Mouse (Mus musculus) thymus, adult 2 months (tissue): ENCODE results near the gene Olfr1390. TPM values are rescaled to one million over a fixed set of nuclear protein-coding genes. Genes with fewer than 3 reads are reported as not detected.
"Not testable (repeated sequence)": the region's sequence is repeated elsewhere in the genome, so short reads cannot be mapped to it uniquely, and the experiment has no call there.

ENCODE experiments used
- DNase-seq: peaks from one replicate; pipeline ENCODE4 v3.0.0; 2021
- H3K27ac ChIP-seq: fragments of 200-500 bp; 2 replicates; pipeline ENCODE4 v1.5.1; 2012; ENCODE audit warnings: low read length, control low read depth; ENCODE audit not compliant: control insufficient read depth, insufficient read depth
- H3K27me3 ChIP-seq: fragments of 200-500 bp; 2 replicates; pipeline ENCODE4 v1.6.1; 2012; ENCODE audit warnings: mild to moderate bottlenecking, low read length, moderate library complexity, mixed read lengths; ENCODE audit not compliant: control insufficient read depth, insufficient read depth
- H3K36me3 ChIP-seq: fragments of 200-500 bp; 2 replicates; pipeline ENCODE4 v1.6.1; 2012; ENCODE audit warnings: mild to moderate bottlenecking, low read length, moderate library complexity; ENCODE audit not compliant: control insufficient read depth, insufficient read depth
- H3K4me1 ChIP-seq: fragments of 200-500 bp; replicated peaks from 2 replicates; pipeline ENCODE4 v1.6.1; 2012; ENCODE audit warnings: low read length; ENCODE audit not compliant: control insufficient read depth, insufficient read depth
- H3K4me3 ChIP-seq: fragments of 200-500 bp; 2 replicates; pipeline ENCODE4 v1.5.1; 2012; ENCODE audit warnings: mild to moderate bottlenecking, low read length, control low read depth, moderate library complexity; ENCODE audit not compliant: control insufficient read depth, insufficient read depth
- CTCF ChIP-seq: fragments of 200-500 bp; IDR thresholded peaks from 2 replicates; pipeline ENCODE4 v1.5.1; 2012; ENCODE audit warnings: mild to moderate bottlenecking, control low read depth, low read length, moderate library complexity, borderline replicate concordance; ENCODE audit not compliant: control insufficient read depth, poor library complexity, insufficient read depth; ENCODE audit errors: extremely low read depth
- POLR2A ChIP-seq: fragments of 200-500 bp; IDR thresholded peaks from 2 replicates; pipeline ENCODE4 v1.6.1; 2012; ENCODE audit warnings: mild to moderate bottlenecking, low read length, control low read depth, moderate library complexity; ENCODE audit not compliant: control insufficient read depth, poor library complexity, insufficient read depth; ENCODE audit errors: extremely low read depth
- WGBS: fragments of 180-500 bp; shearing (Covaris S2); methylation state at CpG from one replicate; pipeline ENCODE4 v1.1.7; 2018; 5-methylcytosine and 5-hydroxymethylcytosine counted together
- polyA plus RNA-seq: library from polyadenylated mRNA; depleted of rRNA; stranded (reverse); fragments of >200 nt; gene quantifications from 2 replicates; pipeline ENCODE4 v1.2.3, GENCODE M21; 2012; rRNA removed

Olfr1390 gene
- polyA plus RNA-seq: not detected in 2 replicates

DNA sequence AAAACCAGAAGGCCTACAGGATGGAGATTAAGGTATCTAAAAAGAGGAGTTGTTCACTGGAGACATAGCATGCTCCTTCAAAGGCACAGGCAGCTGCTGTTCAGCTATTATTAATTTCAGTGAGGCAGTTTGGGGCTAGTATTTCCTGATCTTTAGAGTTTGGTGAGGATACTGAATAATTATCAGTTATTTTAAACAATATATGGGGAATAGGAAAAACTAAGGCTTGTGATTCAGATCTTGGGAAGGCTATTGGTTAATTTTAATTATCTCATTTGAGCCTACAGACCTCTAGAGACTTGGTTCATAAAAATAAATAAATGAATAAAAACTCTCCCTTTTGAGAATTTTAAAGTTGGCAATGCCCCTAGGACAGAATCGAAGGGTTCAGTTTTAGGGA, at the start of gene Olfr1390:
Gene Olfr1390, plus strand, starts transcription at position 301 of the 400 bp plus-strand sequence.
- Histone ChIP-seq H3K27ac (no peak within 1 kb of the TSS), H3K4me3 (no peak within 1 kb of the TSS), H3K4me1 (no peaks in the 10 kb centered on the region), H3K36me3 (no peaks in the 10 kb centered on the region), H3K27me3 (no peaks in the 10 kb centered on the region)
- no peak for DNase-seq
- WGBS: 88% methylated on average over 1 of the region's 1 CpGs
- TF ChIP-seq POLR2A (no peak), CTCF (no peak)

DNA sequence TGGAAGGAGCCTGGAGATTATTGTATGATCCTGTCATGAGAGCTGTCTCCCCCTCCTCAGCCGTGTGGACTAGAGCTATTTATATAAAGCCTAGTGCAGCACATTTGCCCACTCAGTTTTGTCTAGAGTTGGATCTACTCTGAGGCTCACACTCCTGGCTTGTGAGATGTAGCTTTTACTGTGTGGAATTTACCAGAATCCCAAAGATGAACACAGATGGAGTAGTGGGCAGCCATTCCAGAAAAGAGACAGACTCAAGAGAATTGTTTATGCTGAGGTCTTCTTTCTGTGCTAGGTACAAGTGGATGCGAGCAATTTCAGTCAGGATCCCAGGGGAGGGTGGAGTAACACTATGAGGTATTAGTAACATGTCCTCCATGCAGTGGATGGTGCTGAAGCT, 47.7 kb upstream of the Olfr1390 start:
- H3K27ac ChIP-seq: no peak overlapping the region
- WGBS: 89% methylated on average over 2 of the region's 2 CpGs
- H3K4me1 ChIP-seq: no peaks in the 10 kb centered on the region
- no peaks in the 10 kb centered on the region for H3K27me3 ChIP-seq
- no peak for DNase-seq
- TF ChIP-seq CTCF (no peak), POLR2A (no peak)
- H3K4me3 ChIP-seq: no peak overlapping the region
- no peaks in the 10 kb centered on the region for H3K36me3 ChIP-seq

DNA sequence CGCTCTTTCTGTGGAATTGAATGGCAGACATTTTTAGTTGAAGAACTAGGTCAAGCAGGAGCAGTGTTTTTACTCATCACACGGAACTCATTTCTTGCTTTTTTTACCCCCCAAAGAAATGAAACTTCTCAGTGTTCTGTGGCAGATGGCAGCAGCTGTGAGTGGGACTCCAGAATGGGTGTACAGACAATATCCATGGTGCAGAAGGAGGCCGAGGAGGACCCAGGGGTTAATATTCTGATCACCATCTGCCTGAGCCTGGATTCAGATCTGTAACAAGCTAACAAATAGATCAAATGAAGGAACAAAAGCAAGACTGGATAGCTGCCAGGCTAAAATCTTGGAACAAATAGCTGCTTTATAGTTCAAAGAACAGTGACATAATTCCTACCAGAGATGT, 42.2 kb upstream of the Olfr1390 start:
- Histone ChIP-seq H3K27ac (no peak overlapping the region), H3K4me1 (no peaks in the 10 kb centered on the region), H3K27me3 (no peaks in the 10 kb centered on the region), H3K36me3 (no peaks in the 10 kb centered on the region), H3K4me3 (no peak overlapping the region)
- TF ChIP-seq POLR2A (no peak), CTCF (no peak)
- DNase-seq: no peak
- WGBS: 92% methylated on average over 3 of the region's 3 CpGs

DNA sequence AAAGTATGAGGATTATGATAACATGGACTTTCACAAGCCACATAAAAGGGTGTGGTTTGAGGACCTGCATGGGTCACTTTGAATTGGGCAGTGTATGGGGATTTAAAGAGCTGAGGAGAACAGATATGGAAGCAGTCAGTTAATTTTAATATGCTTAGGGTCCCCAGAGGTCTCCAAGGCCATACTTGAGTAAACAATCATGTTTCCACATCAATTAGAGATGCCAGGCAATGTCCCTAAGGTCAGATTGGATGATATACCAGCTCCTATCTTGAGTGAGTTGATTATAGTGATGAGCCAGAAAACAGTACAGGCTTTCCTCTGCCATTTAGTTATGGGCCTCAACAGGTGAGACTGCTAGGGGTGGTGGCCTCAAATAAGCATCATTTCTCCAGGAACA, 30.5 kb upstream of the Olfr1390 start, which contains the start of gene Olfr10:
Gene Olfr10, plus strand, starts transcription at position 301 of the 400 bp plus-strand sequence.
- Histone ChIP-seq H3K4me3 (no peak within 1 kb of the TSS), H3K27ac (no peak within 1 kb of the TSS), H3K36me3 (no peaks in the 10 kb centered on the region), H3K4me1 (no peaks in the 10 kb centered on the region), H3K27me3 (no peaks in the 10 kb centered on the region)
- DNase-seq: no peak
- TF ChIP-seq POLR2A (no peak), CTCF (no peak)

DNA sequence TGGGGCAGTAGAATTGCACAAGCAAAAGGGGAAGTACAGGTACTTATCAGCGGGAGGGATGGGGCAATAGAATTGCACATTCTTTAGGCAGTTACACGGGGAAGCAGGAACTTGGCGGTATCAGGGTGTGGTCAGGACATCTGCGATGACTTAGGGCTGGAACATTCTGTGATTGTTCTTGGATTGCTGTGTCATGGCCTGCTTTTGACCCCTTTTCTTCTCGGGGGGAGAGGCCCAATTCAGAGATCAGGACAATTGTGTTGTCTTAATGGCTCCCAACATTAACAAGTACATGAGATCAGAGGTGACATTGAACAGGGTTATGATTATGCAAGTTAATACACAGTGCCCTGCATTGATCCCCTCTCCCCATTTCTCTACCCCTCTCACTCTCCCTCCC, 26.4 kb upstream of the Olfr1390 start:
- WGBS: 72% methylated on average over 5 of the region's 5 CpGs
- H3K36me3 ChIP-seq, DNase-seq, H3K27me3 ChIP-seq, H3K4me3 ChIP-seq, H3K27ac ChIP-seq, H3K4me1 ChIP-seq: not testable (repeated sequence)

DNA sequence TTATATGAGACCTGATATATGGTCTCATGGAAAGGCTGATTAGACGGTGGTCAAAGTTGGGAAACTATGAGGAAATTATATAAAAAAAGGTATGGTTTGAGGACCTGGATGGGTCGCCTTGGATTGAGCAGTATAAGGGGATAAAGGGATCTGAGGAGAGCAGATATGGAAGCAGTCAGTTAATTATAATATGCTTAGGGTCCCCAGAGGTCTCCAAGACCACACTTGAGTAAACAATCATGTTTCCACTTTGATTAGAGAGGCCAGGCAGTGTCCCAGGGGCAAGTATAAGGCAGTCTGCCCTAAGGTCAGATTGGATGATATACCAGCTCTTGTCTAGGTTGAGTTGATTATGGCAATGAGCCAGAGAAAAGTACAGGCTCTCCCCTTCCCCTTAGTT, 12.5 kb upstream of the Olfr1390 start, which contains the start of gene Olfr1391:
Gene Olfr1391, plus strand, starts transcription at position 301 of the 400 bp plus-strand sequence.
- 84% methylated on average over 2 of the region's 2 CpGs for WGBS
- no peak for TF ChIP-seq CTCF
- no peak for TF ChIP-seq POLR2A
- Histone ChIP-seq H3K4me3 (no peak within 1 kb of the TSS), H3K4me1 (no peaks in the 10 kb centered on the region), H3K27me3 (no peaks in the 10 kb centered on the region), H3K27ac (no peak within 1 kb of the TSS), H3K36me3 (no peaks in the 10 kb centered on the region)
- DNase-seq: no peak

DNA sequence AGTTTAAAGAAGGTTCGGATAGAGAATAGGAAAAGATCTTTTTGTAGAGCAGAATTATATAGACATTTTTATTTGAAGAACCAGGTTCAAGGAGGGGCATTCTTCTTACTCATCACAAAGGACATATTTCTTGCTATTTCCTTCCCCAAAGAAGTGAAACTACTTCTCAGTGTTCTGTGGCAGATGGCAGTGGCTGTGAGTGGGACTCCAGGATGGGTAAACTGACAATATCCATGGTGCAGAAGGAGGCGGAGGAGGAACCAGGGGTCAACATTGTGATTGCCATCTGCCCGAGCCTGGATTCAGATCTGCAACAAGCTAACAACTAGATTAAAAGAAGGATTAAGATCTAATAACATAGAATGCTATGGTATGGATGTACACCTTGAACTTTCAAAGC, 8.3 kb upstream of the Olfr1390 start:
- no peaks in the 10 kb centered on the region for H3K36me3 ChIP-seq
- no peak overlapping the region for H3K27ac ChIP-seq
- no peaks in the 10 kb centered on the region for H3K4me1 ChIP-seq
- H3K4me3 ChIP-seq: no peak overlapping the region
- WGBS: 90% methylated on average over 3 of the region's 3 CpGs
- no peaks in the 10 kb centered on the region for H3K27me3 ChIP-seq
- TF ChIP-seq POLR2A: no peak
- TF ChIP-seq CTCF: no peak
- DNase-seq: no peak

DNA sequence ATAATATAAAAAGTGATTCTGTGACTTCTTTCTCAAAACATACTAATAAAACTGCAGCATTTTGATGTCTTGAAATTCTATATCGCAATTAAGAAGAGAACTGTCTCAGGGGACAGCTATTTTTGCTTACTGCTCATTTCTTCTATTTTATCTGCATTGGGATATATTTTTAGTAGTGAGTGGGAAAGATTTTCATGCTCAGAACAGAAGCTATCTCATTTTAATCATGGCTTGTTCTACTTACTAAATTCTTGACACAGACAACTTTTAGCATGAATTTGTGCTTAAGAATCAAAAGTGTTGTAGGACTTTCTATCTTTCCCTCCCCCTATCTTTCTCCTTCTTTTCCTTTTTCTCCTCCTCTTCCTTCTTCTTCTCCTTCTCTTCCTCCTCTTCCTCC, 5.3 kb upstream of the Olfr1390 start:
- no peak for DNase-seq
- whole genome bisulfite sequencing: 83% methylated on average over 1 of the region's 1 CpGs
- TF ChIP-seq CTCF: no peak

More for the DNA sequence above, 5.3 kb upstream of the Olfr1390 start:
- H3K4me3 ChIP-seq: no peak overlapping the region
- H3K27me3 ChIP-seq: no peaks in the 10 kb centered on the region
- H3K27ac ChIP-seq: no peak overlapping the region
- no peaks in the 10 kb centered on the region for H3K36me3 ChIP-seq
- no peaks in the 10 kb centered on the region for H3K4me1 ChIP-seq
